Mouse (Mus musculus): ENCODE data around the gene Esp22.

- TF ChIP-seq CTCF (IDR thresholded peaks at IDR 0.05; ENCODE audit: extremely low read depth, insufficient read length, insufficient replicate concordance, low read depth, low read length) = no peak
- no peak for TF ChIP-seq POLR2A (IDR thresholded peaks at IDR 0.05; ENCODE audit: low read depth, low read length)
These were observed 31.5 kb upstream of the Esp22 start for GRCm38 (mm10) chr17:39063641-39064040.

All from small intestine, adult 2 months (tissue).